Mouse (Mus musculus) ES-E14 (cell line): ENCODE measurements around the gene Aco2. TPM values are rescaled to one million over a fixed set of nuclear protein-coding genes. Genes with fewer than 3 reads are reported as not detected.
A peak's percentile ranks its signal among the peaks of the same experiment; 100 is the strongest.

Source experiments
- DNase-seq: peaks from one replicate; pipeline ENCODE4 v3.0.0-alpha.2; 2013; ENCODE audit warnings: low read depth, low spot score
- H3K27ac ChIP-seq: 2 replicates; pipeline ENCODE4 v1.5.1; 2012; ENCODE audit warnings: low read depth, mild to moderate bottlenecking, low read length, moderate library complexity, mixed read lengths; ENCODE audit not compliant: poor library complexity, insufficient read depth, severe bottlenecking
- H3K36me3 ChIP-seq: 2 replicates; pipeline ENCODE4 v1.6.1; 2012; ENCODE audit warnings: mild to moderate bottlenecking, low read length, moderate library complexity, mixed read lengths; ENCODE audit not compliant: control insufficient read depth, poor library complexity, insufficient read depth, severe bottlenecking
- H3K4me1 ChIP-seq, 2 experiments: fragments of 150-350 bp in 1 of 2; sonication (generic) in 1 of 2; 2 replicates each; pipeline ENCODE4 v1.6.1; 2012; ENCODE audit warnings: low read length in 2 of 2, mild to moderate bottlenecking in 1 of 2, mixed read lengths in 1 of 2; ENCODE audit not compliant: control insufficient read depth in 2 of 2, insufficient read depth in 2 of 2, poor library complexity in 1 of 2
- H3K4me3 ChIP-seq, 2 experiments: fragments of 150-350 bp in 1 of 2; sonication (generic) in 1 of 2; 2 replicates each; pipeline ENCODE4 v1.5.1; 2012; ENCODE audit warnings: low read length in 2 of 2, low read depth in 1 of 2, mild to moderate bottlenecking in 1 of 2, mixed read lengths in 1 of 2; ENCODE audit not compliant: insufficient read depth in 1 of 2, poor library complexity in 1 of 2, severe bottlenecking in 1 of 2
- H3K9ac ChIP-seq: 2 replicates; pipeline ENCODE4 v1.6.1; 2012; ENCODE audit warnings: low read depth, mild to moderate bottlenecking, low read length, mixed read lengths; ENCODE audit not compliant: poor library complexity, insufficient read depth, severe bottlenecking
- H3K9me3 ChIP-seq: fragments of 150-350 bp; sonication (generic); 2 replicates; pipeline ENCODE4 v1.6.1; 2012; ENCODE audit warnings: low read depth, mild to moderate bottlenecking, low read length; ENCODE audit not compliant: control insufficient read depth, insufficient read depth
- CHD2 ChIP-seq: IDR thresholded peaks from 2 replicates; pipeline ENCODE4 v1.6.1; 2014; ENCODE audit warnings: mild to moderate bottlenecking, low read depth, low read length, inconsistent platforms
- HCFC1 ChIP-seq: IDR thresholded peaks from 2 replicates; pipeline ENCODE4 v1.6.1; 2012; ENCODE audit warnings: low read length, inconsistent platforms, borderline replicate concordance; ENCODE audit not compliant: insufficient read depth
- MAFK ChIP-seq: IDR thresholded peaks from 2 replicates; pipeline ENCODE4 v1.6.1; 2014; ENCODE audit warnings: mild to moderate bottlenecking, low read depth, low read length, inconsistent platforms; ENCODE audit not compliant: insufficient read depth
- ZC3H11A ChIP-seq: IDR thresholded peaks from 2 replicates; pipeline ENCODE4 v1.6.1; 2012; ENCODE audit warnings: low read depth, mild to moderate bottlenecking, inconsistent platforms, low read length, borderline replicate concordance
- ZNF384 ChIP-seq: IDR thresholded peaks from 2 replicates; pipeline ENCODE4 v1.6.1; 2012; ENCODE audit warnings: low read depth, low read length, inconsistent platforms
- in situ Hi-C, 2 experiments: fragments of 600-800 bp; cut with MboI; formaldehyde crosslinking; loops; one replicate each; pipeline ENCODE4 v1.15.1; 2025; ENCODE audit warnings: low sequenced_read_pairs in 2 of 2, inconsistent platforms in 1 of 2; ENCODE audit not compliant: unreplicated experiment in 2 of 2
- total RNA-seq: library from RNA; depleted of rRNA; stranded (reverse); fragments of 300-350 nt; gene quantifications from 2 replicates; pipeline ENCODE4 v1.2.3, GENCODE M21; 2012

Aco2 gene
- total RNA-seq, 1 experiment, result 444 TPM

- peak within 1 kb of the TSS; percentile 96 for H3K9ac ChIP-seq
- H3K27ac ChIP-seq, result peak within 1 kb of the TSS; percentile 87
- no peaks in the 10 kb centered on the region for H3K9me3 ChIP-seq
- peaks cover 0 to 3% of the 10 kb centered on the region in 2 experiments; a peak in 2 of 4 replicates for H3K4me1 ChIP-seq
- TF ChIP-seq CHD2, result peak; percentile 98
- TF ChIP-seq ZNF384, result no peak
- TF ChIP-seq MAFK, result no peak
- peak; percentile 94 for DNase-seq
- peaks cover 31% of the 10 kb centered on the region for H3K36me3 ChIP-seq
- in situ Hi-C loops, result no loop called here
- H3K4me3 ChIP-seq, result peak within 1 kb of the TSS; percentile 71 to 92
These were observed 376 bp upstream of the Aco2 start, which contains the start of gene Phf5a for GRCm38 (mm10) chr15:81871604-81872261. Gene Phf5a, minus strand, starts transcription at chr15:81871911.

DNA sequence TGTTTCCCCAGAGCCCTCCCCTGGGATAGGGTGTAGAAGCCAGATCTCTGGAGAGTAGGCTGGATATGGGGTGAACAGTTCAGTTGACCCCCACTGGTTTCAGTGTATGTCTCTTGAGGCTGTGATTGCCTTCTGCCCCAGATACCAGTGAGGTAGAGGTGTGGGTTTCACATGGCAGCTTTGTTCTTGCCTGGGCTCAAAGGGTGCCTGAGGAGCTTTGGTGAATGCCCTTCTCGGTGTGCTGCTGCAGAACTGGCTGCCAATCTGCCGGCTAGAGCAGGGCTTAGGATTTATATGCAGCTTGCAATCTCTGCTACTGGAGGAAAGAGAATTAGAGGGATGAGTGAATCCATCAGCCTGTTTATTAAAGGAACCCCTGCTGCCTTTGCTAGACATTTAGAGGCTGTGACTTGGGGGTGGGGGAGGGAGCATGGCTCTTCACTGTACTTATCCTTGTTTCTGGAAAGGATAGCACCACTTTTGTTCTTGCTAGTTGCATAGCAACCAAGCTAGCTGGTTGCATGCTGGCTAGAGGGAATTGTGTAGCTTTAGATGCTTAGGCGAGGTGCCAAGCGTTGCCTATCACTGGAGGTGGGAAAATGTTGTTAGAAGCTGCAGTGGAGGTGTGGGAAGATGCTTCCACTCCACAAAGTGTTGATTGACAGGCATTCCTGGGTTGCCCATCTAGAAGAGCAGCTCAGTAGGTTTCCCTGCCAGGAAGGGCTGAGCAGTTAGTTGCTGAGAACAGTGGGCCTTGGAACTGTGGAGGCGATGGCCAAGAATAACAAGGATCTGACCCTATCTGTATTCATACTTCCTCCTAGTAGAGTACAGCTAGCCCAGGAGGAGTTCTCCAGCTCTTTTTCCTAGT is 7.7 kb downstream of the Aco2 start:
- H3K4me1 ChIP-seq, result peaks cover 5 to 7% of the 10 kb centered on the region in 2 experiments; a peak in 3 of 4 replicates
- no peaks in the 10 kb centered on the region for H3K9me3 ChIP-seq
- no peak overlapping the region; the same call in 1 of the 2 replicates for H3K9ac ChIP-seq
- no peak for DNase-seq
- TF ChIP-seq CHD2, result no peak
- no peak for TF ChIP-seq ZC3H11A
- TF ChIP-seq MAFK, result no peak
- no peak for TF ChIP-seq HCFC1
- no peak for TF ChIP-seq ZNF384
- in situ Hi-C loops, result no loop called here
- no peak overlapping the region for H3K27ac ChIP-seq
- no peaks in the 10 kb centered on the region for H3K36me3 ChIP-seq
- H3K4me3 ChIP-seq, result no peak overlapping the region

DNA sequence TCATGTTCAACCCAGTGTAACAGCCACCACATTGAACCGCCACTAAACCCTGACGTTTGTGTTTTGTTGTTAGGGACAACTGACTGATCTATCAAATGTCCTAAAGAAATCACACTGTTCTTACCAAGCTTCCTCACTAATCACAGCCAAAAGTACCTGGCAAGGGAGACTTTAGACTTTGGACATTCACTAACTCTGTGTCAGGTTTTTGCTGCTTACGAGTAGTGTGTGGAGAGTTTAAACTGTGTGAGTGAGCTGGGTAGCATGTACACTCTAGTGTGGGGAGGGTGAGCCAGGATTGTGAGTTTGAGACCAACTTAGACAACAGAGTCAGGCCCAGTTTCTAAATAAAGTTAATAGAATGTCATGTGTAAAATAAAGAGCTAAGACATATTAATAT is 10.2 kb downstream of the Aco2 start:
- Histone ChIP-seq H3K36me3 (peaks cover 2% of the 10 kb centered on the region), H3K9me3 (no peaks in the 10 kb centered on the region), H3K27ac (no peak overlapping the region), H3K4me1 (peaks cover 5 to 7% of the 10 kb centered on the region in 2 experiments; a peak in 3 of 4 replicates), H3K4me3 (no peak overlapping the region), H3K9ac (no peak overlapping the region)
- TF ChIP-seq ZNF384 (no peak), ZC3H11A (no peak), HCFC1 (no peak), CHD2 (no peak), MAFK (no peak)
- DNase-seq, result no peak
- in situ Hi-C loops, result no loop called here

GRCm38 (mm10) chr15:81885418-81885934 is 13.4 kb downstream of the Aco2 start:
- Histone ChIP-seq H3K36me3 (peaks cover 2% of the 10 kb centered on the region), H3K9me3 (no peaks in the 10 kb centered on the region), H3K4me3 (no peak overlapping the region), H3K9ac (no peak overlapping the region), H3K4me1 (peaks cover 0 to 3% of the 10 kb centered on the region in 2 experiments; a peak in 2 of 4 replicates), H3K27ac (no peak overlapping the region)
- DNase-seq, result no peak
- in situ Hi-C loops, result no loop called here
- no peak for TF ChIP-seq CHD2
